Mouse (Mus musculus) liver, postnatal 0 days (tissue): ENCODE measurements around the gene Gm20425.

ENCODE experiments used
- CTCF ChIP-seq: sonication (generic); IDR thresholded peaks from 2 replicates; pipeline ENCODE4 v1.5.1; 2016; ENCODE audit warnings: antibody characterized with exemption, low read depth
- EP300 ChIP-seq: IDR thresholded peaks from 2 replicates; pipeline ENCODE4 v1.6.1; 2016; ENCODE audit warnings: antibody characterized with exemption, low read depth, mild to moderate bottlenecking

DNA sequence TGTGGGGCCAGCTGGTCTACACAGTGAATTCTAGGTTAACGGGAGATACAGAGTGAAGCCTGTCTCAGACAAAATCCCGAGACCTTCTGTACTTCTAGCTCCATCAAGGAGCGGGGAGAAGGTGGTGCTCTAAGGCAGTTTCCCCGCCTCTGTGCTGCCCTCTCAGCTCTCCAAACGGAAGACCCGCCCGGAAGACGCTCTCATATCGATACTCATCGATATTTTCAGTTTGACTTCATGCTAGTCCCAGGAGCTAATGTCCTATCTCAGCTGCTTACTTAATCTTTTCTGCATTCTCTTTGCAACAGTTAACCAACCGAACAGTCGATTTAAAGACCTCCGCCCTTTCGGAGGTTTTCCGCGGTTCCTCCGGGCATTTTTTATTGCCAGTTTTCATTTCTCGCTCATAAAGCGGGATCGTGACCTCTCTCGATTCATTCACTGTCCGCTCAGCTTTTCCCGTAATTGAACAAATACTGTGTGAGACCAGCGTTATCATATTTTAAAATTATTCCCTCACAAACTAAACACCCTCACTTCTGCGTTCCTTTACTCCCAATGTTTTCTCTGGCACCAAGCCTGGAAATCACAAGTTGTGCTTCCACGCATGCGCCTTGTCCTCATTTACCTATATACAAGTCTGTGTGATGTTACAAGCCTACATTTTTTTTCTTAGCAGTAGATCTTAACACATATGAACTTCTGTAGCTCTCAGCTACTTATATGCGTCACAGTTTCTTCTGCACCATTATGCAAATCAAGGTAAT, 17.3 kb downstream of the Gm20425 start:
- TF ChIP-seq EP300 (no peak), CTCF (no peak)
